Mouse (Mus musculus) heart, embryonic 12.5 days (tissue): ENCODE data around the gene Usp2. TPM values are rescaled to one million over a fixed set of nuclear protein-coding genes. Genes with fewer than 3 reads are reported as not detected.

Experiments
- ATAC-seq: fragments of 200-750 bp; cut with Nextera tagmentation; 2 replicates; pipeline ENCODE4 v1.8.0; 2017; ENCODE audit warnings: moderate TSS enrichment, moderate library complexity; ENCODE audit not compliant: insufficient number of reproducible peaks, low FRiP score
- H3K27ac ChIP-seq: fragments of 300-500 bp; sonication (generic); 2 replicates; pipeline ENCODE4 v1.5.1; 2016; ENCODE audit warnings: mild to moderate bottlenecking, moderate library complexity; ENCODE audit not compliant: poor library complexity, severe bottlenecking
- H3K27me3 ChIP-seq: fragments of 300-500 bp; sonication (generic); replicated peaks from 2 replicates; pipeline ENCODE4 v1.6.1; 2016; ENCODE audit warnings: mild to moderate bottlenecking, moderate library complexity
- H3K36me3 ChIP-seq: fragments of 300-500 bp; sonication (generic); 2 replicates; pipeline ENCODE4 v1.6.1; 2016; ENCODE audit warnings: mild to moderate bottlenecking, moderate library complexity
- H3K4me1 ChIP-seq: fragments of 300-500 bp; sonication (generic); replicated peaks from 2 replicates; pipeline ENCODE4 v1.6.1; 2016; ENCODE audit warnings: mild to moderate bottlenecking
- H3K4me2 ChIP-seq: fragments of 300-500 bp; sonication (generic); 2 replicates; pipeline ENCODE4 v1.6.1; 2016; ENCODE audit warnings: mild to moderate bottlenecking, moderate library complexity
- H3K4me3 ChIP-seq: fragments of 300-500 bp; sonication (generic); 2 replicates; pipeline ENCODE4 v1.5.1; 2016; ENCODE audit warnings: mild to moderate bottlenecking
- H3K9ac ChIP-seq: fragments of 300-500 bp; sonication (generic); 2 replicates; pipeline ENCODE4 v1.6.1; 2016; ENCODE audit warnings: mild to moderate bottlenecking, moderate library complexity
- H3K9me3 ChIP-seq: fragments of 300-500 bp; sonication (generic); replicated peaks from 2 replicates; pipeline ENCODE4 v1.6.1; 2016; ENCODE audit warnings: mild to moderate bottlenecking, moderate library complexity
- WGBS: fragments of 180-500 bp; shearing (Covaris S2); methylation state at CpG from one replicate; pipeline ENCODE4 v1.1.7; 2016; 5-methylcytosine and 5-hydroxymethylcytosine counted together
- polyA plus RNA-seq: library from polyadenylated mRNA; unstranded; fragments of >200 nt; fragmentation: Nextera tagmentation; extraction: Ambion mirVana; gene quantifications from 2 replicates; pipeline ENCODE4 v1.2.1, GENCODE M21; 2016

Usp2 gene
- polyA plus RNA-seq, 1 experiment from 2014 or later, result 51.7 TPM

- H3K27ac ChIP-seq, result peak overlapping the region; percentile 88
- under 1% methylated on average over 62 of the region's 62 CpGs for WGBS
- peak overlapping the region; percentile 93 for H3K9ac ChIP-seq
- no peaks in the 10 kb centered on the region for H3K9me3 ChIP-seq
- H3K4me3 ChIP-seq, result peak overlapping the region; percentile 73
- H3K36me3 ChIP-seq, result peaks cover 2% of the 10 kb centered on the region
- H3K4me2 ChIP-seq, result peak overlapping the region; percentile 96
- H3K4me1 ChIP-seq, result peaks cover 87% of the 10 kb centered on the region
- ATAC-seq, result peak; percentile 80
- H3K27me3 ChIP-seq, result peaks cover 11% of the 10 kb centered on the region; the same call in 1 of the 2 replicates
These were observed 17.9 kb downstream of the Usp2 start for GRCm38 (mm10) chr9:44084659-44085229.

- peaks cover 8% of the 10 kb centered on the region for H3K36me3 ChIP-seq
- WGBS, result 4% methylated on average over 10 of the region's 10 CpGs
- H3K4me3 ChIP-seq, result peak overlapping the region; percentile 73
- H3K9ac ChIP-seq, result peak overlapping the region; percentile 93
- H3K27ac ChIP-seq, result peak overlapping the region; percentile 88
- no peak for ATAC-seq
- H3K27me3 ChIP-seq, result peaks cover 11% of the 10 kb centered on the region; the same call in 1 of the 2 replicates
- peaks cover 87% of the 10 kb centered on the region for H3K4me1 ChIP-seq
- H3K4me2 ChIP-seq, result peak overlapping the region; percentile 96
- H3K9me3 ChIP-seq, result no peaks in the 10 kb centered on the region
These were observed 18.5 kb downstream of the Usp2 start for GRCm38 (mm10) chr9:44085276-44085675.

- no peak for ATAC-seq
- peaks cover 11% of the 10 kb centered on the region; the same call in 1 of the 2 replicates for H3K27me3 ChIP-seq
- no peaks in the 10 kb centered on the region for H3K9me3 ChIP-seq
- peak overlapping the region; percentile 96 for H3K4me2 ChIP-seq
- peak overlapping the region; percentile 73 for H3K4me3 ChIP-seq
- peaks cover 15% of the 10 kb centered on the region for H3K36me3 ChIP-seq
- H3K4me1 ChIP-seq, result peaks cover 80% of the 10 kb centered on the region
- peak overlapping the region; percentile 88 for H3K27ac ChIP-seq
- WGBS, result 54% methylated on average over 15 of the region's 15 CpGs
- H3K9ac ChIP-seq, result peak overlapping the region; percentile 93
These were observed 19.2 kb downstream of the Usp2 start for GRCm38 (mm10) chr9:44085741-44086665.

- 35% methylated on average over 10 of the region's 10 CpGs for WGBS
- Histone ChIP-seq H3K27ac (peak overlapping the region; percentile 88), H3K4me2 (peak overlapping the region; percentile 96), H3K4me3 (peak overlapping the region; percentile 73), H3K9ac (0 out of 2 replicates have a peak overlapping the region, but pooled peaks have one; percentile 47), H3K9me3 (no peaks in the 10 kb centered on the region), H3K4me1 (peaks cover 73% of the 10 kb centered on the region), H3K27me3 (peaks cover 11% of the 10 kb centered on the region; the same call in 1 of the 2 replicates), H3K36me3 (peaks cover 24% of the 10 kb centered on the region)
- no peak for ATAC-seq
These were observed 20.1 kb downstream of the Usp2 start for GRCm38 (mm10) chr9:44086960-44087359.

- H3K27me3 ChIP-seq, result peaks cover 11% of the 10 kb centered on the region; the same call in 1 of the 2 replicates
- H3K36me3 ChIP-seq, result peaks cover 34% of the 10 kb centered on the region
- peak; percentile 60 for ATAC-seq
- peak overlapping the region; percentile 47 for H3K9ac ChIP-seq
- no peaks in the 10 kb centered on the region for H3K9me3 ChIP-seq
- peak overlapping the region; percentile 88 for H3K27ac ChIP-seq
- 6% methylated on average over 15 of the region's 15 CpGs for WGBS
- H3K4me1 ChIP-seq, result peaks cover 64% of the 10 kb centered on the region
- peak overlapping the region; percentile 96 for H3K4me2 ChIP-seq
- H3K4me3 ChIP-seq, result peak overlapping the region; percentile 73
These were observed 21.1 kb downstream of the Usp2 start for GRCm38 (mm10) chr9:44087761-44088455.

- H3K27ac ChIP-seq, result peak overlapping the region; percentile 88
- H3K27me3 ChIP-seq, result peaks cover 11% of the 10 kb centered on the region; the same call in 1 of the 2 replicates
- H3K4me2 ChIP-seq, result peak overlapping the region; percentile 96
- H3K9me3 ChIP-seq, result no peaks in the 10 kb centered on the region
- H3K4me1 ChIP-seq, result peaks cover 59% of the 10 kb centered on the region
- no peak for ATAC-seq
- WGBS, result 25% methylated on average over 12 of the region's 12 CpGs
- peaks cover 41% of the 10 kb centered on the region for H3K36me3 ChIP-seq
- H3K4me3 ChIP-seq, result no peak overlapping the region
- H3K9ac ChIP-seq, result 0 out of 2 replicates have a peak overlapping the region, but pooled peaks have one; percentile 48
These were observed 22.2 kb downstream of the Usp2 start for GRCm38 (mm10) chr9:44088877-44089608.

- peak; percentile 44; the same call in 1 of the 2 replicates for ATAC-seq
These were observed 27.0 kb downstream of the Usp2 start for GRCm38 (mm10) chr9:44093612-44094503.

GRCm38 (mm10) chr9:44094737-44095136, 27.9 kb downstream of the Usp2 start:
- H3K9me3 ChIP-seq, result no peaks in the 10 kb centered on the region
- H3K36me3 ChIP-seq, result peaks cover 48% of the 10 kb centered on the region
- H3K27ac ChIP-seq, result no peak overlapping the region
- no peak overlapping the region for H3K4me2 ChIP-seq
- H3K4me3 ChIP-seq, result no peak overlapping the region
- H3K9ac ChIP-seq, result no peak overlapping the region
- H3K27me3 ChIP-seq, result no peaks in the 10 kb centered on the region
- 83% methylated on average over 3 of the region's 3 CpGs for WGBS
- ATAC-seq, result no peak
- peaks cover 43% of the 10 kb centered on the region for H3K4me1 ChIP-seq

More at GRCm38 (mm10) chr9:44093612-44094503, 27.0 kb downstream of the Usp2 start:
- no peaks in the 10 kb centered on the region for H3K27me3 ChIP-seq
- no peak overlapping the region for H3K4me3 ChIP-seq
- no peak overlapping the region for H3K4me2 ChIP-seq
- H3K27ac ChIP-seq, result peak overlapping the region; percentile 6; the same call in 1 of the 2 replicates
- H3K4me1 ChIP-seq, result peaks cover 52% of the 10 kb centered on the region
- H3K9me3 ChIP-seq, result no peaks in the 10 kb centered on the region
- H3K36me3 ChIP-seq, result peaks cover 50% of the 10 kb centered on the region
- no peak overlapping the region for H3K9ac ChIP-seq
- 42% methylated on average over 24 of the region's 24 CpGs for WGBS

- no peaks in the 10 kb centered on the region for H3K9me3 ChIP-seq
- ATAC-seq, result no peak
- peak overlapping the region; percentile 90; the same call in 1 of the 2 replicates for H3K27ac ChIP-seq
- H3K4me3 ChIP-seq, result no peak overlapping the region
- WGBS, result 86% methylated on average over 9 of the region's 9 CpGs
- H3K27me3 ChIP-seq, result no peaks in the 10 kb centered on the region
- H3K36me3 ChIP-seq, result peaks cover 37% of the 10 kb centered on the region
- H3K4me2 ChIP-seq, result no peak overlapping the region
- H3K4me1 ChIP-seq, result peaks cover 38% of the 10 kb centered on the region
- H3K9ac ChIP-seq, result no peak overlapping the region
These were observed 29.0 kb downstream of the Usp2 start for GRCm38 (mm10) chr9:44095781-44096180.
